20 mouse cellular contexts compared by ENCODE assay signal in genomic region chr1:39749214-39749613, GRCm38 (mm10). TPM values are rescaled to one million over a fixed set of nuclear protein-coding genes. Genes with fewer than 3 reads are reported as not detected.
A peak's percentile ranks its signal among the peaks of the same experiment; 100 is the strongest.
DNase-seq lines count a peak whose midpoint lies in the region; ATAC-seq and TF ChIP-seq lines count a peak whose summit lies in the region.
"Had no signal": no experiment of that assay in that cellular context is flagged by ENCODE, and none has a peak within 500 bp of the region (broad histone marks: within the 10 kb centered on the region; RNA-seq: fewer than 3 reads in every experiment).

No protein-coding gene starts in this region.

- no peak for DNase-seq in heart, postnatal 14 days
- no peak for DNase-seq in liver, postnatal 0 days
- DNase-seq in gastrocnemius, postnatal 25 days = no peak
- DNase-seq in left cerebral cortex, postnatal 10 days (ENCODE audit: extremely low spot score in 1 of 2, low spot score in 2 of 2) = no peak
- DNase-seq: adrenal gland, postnatal 14 days; cerebellum, adult 11-12 months; cerebellum, postnatal 36 days; kidney, adult 2 months had no signal

- WGBS in heart, embryonic 13.5 days = 37% methylated on average over 1 of the region's 1 CpGs
- 48% methylated on average over 1 of the region's 1 CpGs for WGBS in liver, postnatal 0 days (ENCODE audit: insufficient replicate concordance)
- 23% methylated on average over 1 of the region's 1 CpGs for WGBS in liver, embryonic 12.5 days (ENCODE audit: insufficient replicate concordance)
- 18% methylated on average over 1 of the region's 1 CpGs for WGBS in intestine, embryonic 15.5 days

- no peak for ATAC-seq in heart, embryonic 13.5 days (ENCODE audit: extremely low read depth, insufficient number of reproducible peaks, low FRiP score, low TSS enrichment)
- no peak for ATAC-seq in liver, postnatal 0 days
- no peak for ATAC-seq in liver, embryonic 12.5 days
- ATAC-seq in CD4-positive, CD25-positive, alpha-beta regulatory T cell, adult 4 months = peak; percentile 26
- peak; percentile 88 for ATAC-seq in intestine, embryonic 15.5 days

- peak overlapping the region; percentile 66 for H3K27ac ChIP-seq in heart, embryonic 13.5 days (replicated peaks)
- H3K27ac ChIP-seq in liver, postnatal 0 days (ENCODE audit: low read depth) = peak overlapping the region; percentile 40
- H3K27ac ChIP-seq in liver, embryonic 12.5 days = no peak overlapping the region
- H3K27ac ChIP-seq in intestine, embryonic 15.5 days = peak overlapping the region; percentile 59
- H3K27ac ChIP-seq: forebrain, embryonic 15.5 days; hindbrain, embryonic 13.5 days; macrophage; midbrain, embryonic 12.5 days had no signal

- peaks cover 44% of the 10 kb centered on the region for H3K4me1 ChIP-seq in heart, embryonic 13.5 days
- peaks cover 10% of the 10 kb centered on the region; the same call in 1 of the 2 replicates for H3K4me1 ChIP-seq in liver, postnatal 0 days (ENCODE audit: insufficient read depth)
- peaks cover 27% of the 10 kb centered on the region for H3K4me1 ChIP-seq in liver, embryonic 12.5 days
- H3K4me1 ChIP-seq in intestine, embryonic 15.5 days (replicated peaks) = peaks cover 20% of the 10 kb centered on the region

- no peak overlapping the region for H3K9ac ChIP-seq in heart, embryonic 13.5 days
- H3K9ac ChIP-seq in liver, postnatal 0 days (replicated peaks) = no peak overlapping the region
- no peak overlapping the region for H3K9ac ChIP-seq in liver, embryonic 12.5 days
- no peak overlapping the region for H3K9ac ChIP-seq in intestine, embryonic 15.5 days
- H3K9ac ChIP-seq: forebrain, embryonic 15.5 days; hindbrain, embryonic 13.5 days; midbrain, embryonic 12.5 days; neural tube, embryonic 15.5 days had no signal

- no peak for TF ChIP-seq CTCF in liver, postnatal 0 days (IDR thresholded peaks at IDR 0.05; ENCODE audit: low read depth)

- no peaks in the 10 kb centered on the region for H3K9me3 ChIP-seq in heart, embryonic 13.5 days
- no peaks in the 10 kb centered on the region for H3K9me3 ChIP-seq in liver, postnatal 0 days (ENCODE audit: low read length)
- no peaks in the 10 kb centered on the region for H3K9me3 ChIP-seq in liver, embryonic 12.5 days (replicated peaks)
- H3K9me3 ChIP-seq in intestine, embryonic 15.5 days = no peaks in the 10 kb centered on the region
- H3K9me3 ChIP-seq: forebrain, embryonic 15.5 days; hindbrain, embryonic 13.5 days; midbrain, embryonic 12.5 days; neural tube, embryonic 15.5 days had no signal

- no peak for TF ChIP-seq EP300 in liver, postnatal 0 days (IDR thresholded peaks at IDR 0.05; ENCODE audit: low read depth)

- H3K36me3 ChIP-seq in heart, embryonic 13.5 days = no peaks in the 10 kb centered on the region
- no peaks in the 10 kb centered on the region for H3K36me3 ChIP-seq in liver, postnatal 0 days (replicated peaks; ENCODE audit: insufficient read depth, low read length)
- no peaks in the 10 kb centered on the region for H3K36me3 ChIP-seq in liver, embryonic 12.5 days
- H3K36me3 ChIP-seq in intestine, embryonic 15.5 days = no peaks in the 10 kb centered on the region
- H3K36me3 ChIP-seq: forebrain, embryonic 15.5 days; hindbrain, embryonic 13.5 days; midbrain, embryonic 12.5 days; neural tube, embryonic 15.5 days had no signal

- H3K4me2 ChIP-seq in heart, embryonic 13.5 days = no peak overlapping the region
- H3K4me2 ChIP-seq in liver, postnatal 0 days (ENCODE audit: low read depth, low read length) = no peak overlapping the region
- H3K4me2 ChIP-seq in liver, embryonic 12.5 days = no peak overlapping the region
- no peak overlapping the region for H3K4me2 ChIP-seq in intestine, embryonic 15.5 days (replicated peaks)
- H3K4me2 ChIP-seq: forebrain, embryonic 15.5 days; hindbrain, embryonic 13.5 days; liver, embryonic 11.5 days; midbrain, embryonic 12.5 days; neural tube, embryonic 15.5 days had no signal

- no peaks in the 10 kb centered on the region for H3K27me3 ChIP-seq in heart, embryonic 13.5 days (replicated peaks)
- no peaks in the 10 kb centered on the region for H3K27me3 ChIP-seq in liver, postnatal 0 days (ENCODE audit: insufficient read depth, low read length)
- H3K27me3 ChIP-seq in liver, embryonic 12.5 days (replicated peaks) = no peaks in the 10 kb centered on the region
- no peaks in the 10 kb centered on the region for H3K27me3 ChIP-seq in intestine, embryonic 15.5 days (replicated peaks)
- H3K27me3 ChIP-seq: forebrain, embryonic 15.5 days; hindbrain, embryonic 13.5 days; midbrain, embryonic 12.5 days; neural tube, embryonic 15.5 days had no signal

- intact Hi-C loops in heart, postnatal 14 days (cut with DNase I) = no loop called here
- intact Hi-C loops in left cerebral cortex, postnatal 10 days (cut with DNase I) = no loop called here

- H3K4me3 ChIP-seq in heart, embryonic 13.5 days = no peak overlapping the region
- H3K4me3 ChIP-seq in liver, postnatal 0 days (ENCODE audit: low read depth, low read length) = no peak overlapping the region
- H3K4me3 ChIP-seq in liver, embryonic 12.5 days = no peak overlapping the region
- H3K4me3 ChIP-seq in intestine, embryonic 15.5 days (replicated peaks) = no peak overlapping the region
- H3K4me3 ChIP-seq: forebrain, embryonic 15.5 days; hindbrain, embryonic 13.5 days; midbrain, embryonic 12.5 days; neural tube, embryonic 15.5 days had no signal

RNA-seq across cellular contexts. Expression of gene Rfx8, which starts 28.4 kb away (rescaled TPM):
- 0.59 and 0.67 TPM in 2 replicates for polyA plus RNA-seq in heart, embryonic 13.5 days (2015; fragmentation: Nextera tagmentation; extraction: Ambion mirVana)
- under 1 TPM; 0.32 to 0.36 TPM for total RNA-seq in heart, postnatal 14 days (2021)
- polyA plus RNA-seq in liver, postnatal 0 days (2015; fragmentation: Nextera tagmentation; extraction: Ambion mirVana) = 0.09 TPM in 1 of 2 replicates, not detected in the other
- 0.12 TPM in 2 replicates for polyA plus RNA-seq in liver, embryonic 12.5 days (2016; fragmentation: Nextera tagmentation; extraction: Ambion mirVana)
- not detected for polyA plus RNA-seq in CD4-positive, CD25-positive, alpha-beta regulatory T cell, adult 4 months (2017; shearing (Covaris generic))
- polyA plus RNA-seq in intestine, embryonic 15.5 days (2015; fragmentation: Nextera tagmentation; extraction: Ambion mirVana) = 0.13 and 0.20 TPM in 2 replicates
- under 1 TPM in 1 of 2 experiments, not detected in 1; 0.18 TPM for total RNA-seq in gastrocnemius, postnatal 25 days (2021)
- total RNA-seq in left cerebral cortex, postnatal 10 days (2021) = not detected
- polyA plus RNA-seq: forebrain, embryonic 15.5 days; kidney, adult 2 months; macrophage had no signal

RNA-seq across cellular contexts. Expression of gene Gm3646, which starts 55.9 kb away (rescaled TPM):
- polyA plus RNA-seq in heart, embryonic 13.5 days (2015; fragmentation: Nextera tagmentation; extraction: Ambion mirVana) = 1.9 and 2.5 TPM in 2 replicates
- 1 to 10 TPM; 6.4 to 7.6 TPM for total RNA-seq in heart, postnatal 14 days (2021)
- not detected in 2 replicates for polyA plus RNA-seq in liver, postnatal 0 days (2015; fragmentation: Nextera tagmentation; extraction: Ambion mirVana)
- polyA plus RNA-seq in liver, embryonic 12.5 days (2016; fragmentation: Nextera tagmentation; extraction: Ambion mirVana) = not detected in 2 replicates
- polyA plus RNA-seq in CD4-positive, CD25-positive, alpha-beta regulatory T cell, adult 4 months (2017; shearing (Covaris generic)) = not detected
- not detected in 2 replicates for polyA plus RNA-seq in intestine, embryonic 15.5 days (2015; fragmentation: Nextera tagmentation; extraction: Ambion mirVana)
- total RNA-seq in gastrocnemius, postnatal 25 days (2021) = 1 to 10 TPM in 1 of 2 experiments, not detected in 1; 1.7 TPM
- total RNA-seq in left cerebral cortex, postnatal 10 days (2021) = not detected
- total RNA-seq: adrenal gland, postnatal 14 days; layer of hippocampus, postnatal 14 days; left cerebral cortex, postnatal 25 days had no signal
- polyA plus RNA-seq: forebrain, embryonic 15.5 days; hindbrain, embryonic 13.5 days; kidney, adult 2 months; liver, embryonic 11.5 days; macrophage; midbrain, embryonic 12.5 days; neural tube, embryonic 15.5 days had no signal

Comparison
In these comparisons a context has a peak if more than half of its experiments do, and no peak if none do; other contexts are left out.
1. ATAC-seq: peak in CD4-positive, CD25-positive, alpha-beta regulatory T cell, adult 4 months (single experiment) and intestine, embryonic 15.5 days (single experiment); none in heart, embryonic 13.5 days (single experiment), liver, postnatal 0 days (single experiment) and liver, embryonic 12.5 days (single experiment).